Mouse (Mus musculus): ENCODE measurements around the gene Gm49776.
A peak's percentile ranks its signal among the peaks of the same experiment; 100 is the strongest.
"Not testable (repeated sequence)": the region's sequence is repeated elsewhere in the genome, so short reads cannot be mapped to it uniquely, and the experiment has no call there.

Gm49776 gene

GRCm38 (mm10) chr16:18258221-18258620 is at the start of gene Gm49776:
Gm49776 (minus strand) TSS chr16:18258321.
- DNase-seq (ENCODE audit: extremely low spot score, low read depth, low spot score) = no peak

- not testable (repeated sequence) for DNase-seq (ENCODE audit: extremely low spot score, low read depth, low spot score)
These were observed 31.5 kb upstream of the Gm49776 start for GRCm38 (mm10) chr16:18289614-18290013.

GRCm38 (mm10) chr16:18289067-18289588 is 31.0 kb upstream of the Gm49776 start, which contains the start of gene Dgcr8:
Dgcr8 (minus strand) TSS chr16:18289246.
- DNase-seq (ENCODE audit: extremely low spot score, low read depth, low spot score) = peak; percentile 78

- DNase-seq (ENCODE audit: extremely low spot score, low read depth, low spot score) = no peak
These were observed 30.5 kb upstream of the Gm49776 start for GRCm38 (mm10) chr16:18288581-18289061.

- no peak for DNase-seq (ENCODE audit: extremely low spot score, low read depth, low spot score)
These were observed 30.0 kb upstream of the Gm49776 start for GRCm38 (mm10) chr16:18288166-18288565.

- no peak for DNase-seq (ENCODE audit: extremely low spot score, low read depth, low spot score)
These were observed 17.0 kb upstream of the Gm49776 start for GRCm38 (mm10) chr16:18275166-18275565.

- no peak for DNase-seq (ENCODE audit: extremely low spot score, low read depth, low spot score)
These were observed 10.1 kb upstream of the Gm49776 start for GRCm38 (mm10) chr16:18268182-18268581.

GRCm38 (mm10) chr16:18265024-18265423 is 6.9 kb upstream of the Gm49776 start:
- no peak for DNase-seq (ENCODE audit: extremely low spot score, low read depth, low spot score)

- no peak for DNase-seq (ENCODE audit: extremely low spot score, low read depth, low spot score)
These were observed 4.3 kb downstream of the Gm49776 start for GRCm38 (mm10) chr16:18253866-18254265.

- no peak for DNase-seq (ENCODE audit: extremely low spot score, low read depth, low spot score)
These were observed 5.4 kb downstream of the Gm49776 start for GRCm38 (mm10) chr16:18252736-18253135.

- no peak for DNase-seq (ENCODE audit: extremely low spot score, low read depth, low spot score)
These were observed 7.0 kb downstream of the Gm49776 start for GRCm38 (mm10) chr16:18250828-18251790.

GRCm38 (mm10) chr16:18250231-18250630 is 7.9 kb downstream of the Gm49776 start:
- no peak for DNase-seq (ENCODE audit: extremely low spot score, low read depth, low spot score)

- no peak for DNase-seq (ENCODE audit: extremely low spot score, low read depth, low spot score)
These were observed 8.7 kb downstream of the Gm49776 start for GRCm38 (mm10) chr16:18249364-18249967.

- DNase-seq (ENCODE audit: extremely low spot score, low read depth, low spot score) = peak; percentile 87
These were observed 9.4 kb downstream of the Gm49776 start, which contains the start of the genes Trmt2a and Ranbp1 for GRCm38 (mm10) chr16:18248433-18249363. Trmt2a (plus strand) TSS chr16:18248679. Ranbp1 (minus strand) TSS chr16:18248732.

- no peak for DNase-seq (ENCODE audit: extremely low spot score, low read depth, low spot score)
These were observed 10.4 kb downstream of the Gm49776 start for GRCm38 (mm10) chr16:18247521-18248399.

- DNase-seq (ENCODE audit: extremely low spot score, low read depth, low spot score) = no peak
These were observed 16.5 kb downstream of the Gm49776 start for GRCm38 (mm10) chr16:18241581-18241980.

GRCm38 (mm10) chr16:18236676-18237501 is 21.2 kb downstream of the Gm49776 start:
- DNase-seq (ENCODE audit: extremely low spot score, low read depth, low spot score) = no peak

- DNase-seq (ENCODE audit: extremely low spot score, low read depth, low spot score) = no peak
These were observed 22.6 kb downstream of the Gm49776 start for GRCm38 (mm10) chr16:18235389-18236065.
